Mouse (Mus musculus): ENCODE results near the gene Map1lc3a. TPM values are rescaled to one million over a fixed set of nuclear protein-coding genes. Genes with fewer than 3 reads are reported as not detected.

Gene Map1lc3a
- polyA plus RNA-seq (2012; fragmentation: generic; extraction: Trizol) = 100 to 1,000 TPM; 139 to 209 TPM

DNA sequence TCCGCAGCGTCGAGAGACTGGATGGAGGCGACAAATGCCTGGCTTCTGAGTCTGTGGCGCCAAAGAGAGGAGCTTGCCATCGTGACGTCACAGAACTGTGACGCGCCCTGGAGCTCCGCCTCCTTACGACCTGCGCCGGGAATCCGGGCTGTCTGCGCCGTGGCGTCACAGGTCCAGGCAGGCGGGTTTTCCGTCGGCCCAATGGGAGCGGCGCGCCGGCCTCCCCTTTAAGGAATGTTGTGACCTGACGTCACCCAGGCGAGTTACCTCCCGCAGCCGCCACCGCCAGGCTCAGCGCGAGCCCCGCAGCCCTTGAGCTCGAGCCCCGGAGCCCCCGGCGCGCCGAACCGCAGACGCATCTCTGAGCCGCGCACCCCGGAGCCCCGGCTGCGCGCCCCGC lies at the start of gene Map1lc3a:
TSS of gene Map1lc3a (plus strand) at position 103 of the 400 bp plus-strand sequence.

DNA sequence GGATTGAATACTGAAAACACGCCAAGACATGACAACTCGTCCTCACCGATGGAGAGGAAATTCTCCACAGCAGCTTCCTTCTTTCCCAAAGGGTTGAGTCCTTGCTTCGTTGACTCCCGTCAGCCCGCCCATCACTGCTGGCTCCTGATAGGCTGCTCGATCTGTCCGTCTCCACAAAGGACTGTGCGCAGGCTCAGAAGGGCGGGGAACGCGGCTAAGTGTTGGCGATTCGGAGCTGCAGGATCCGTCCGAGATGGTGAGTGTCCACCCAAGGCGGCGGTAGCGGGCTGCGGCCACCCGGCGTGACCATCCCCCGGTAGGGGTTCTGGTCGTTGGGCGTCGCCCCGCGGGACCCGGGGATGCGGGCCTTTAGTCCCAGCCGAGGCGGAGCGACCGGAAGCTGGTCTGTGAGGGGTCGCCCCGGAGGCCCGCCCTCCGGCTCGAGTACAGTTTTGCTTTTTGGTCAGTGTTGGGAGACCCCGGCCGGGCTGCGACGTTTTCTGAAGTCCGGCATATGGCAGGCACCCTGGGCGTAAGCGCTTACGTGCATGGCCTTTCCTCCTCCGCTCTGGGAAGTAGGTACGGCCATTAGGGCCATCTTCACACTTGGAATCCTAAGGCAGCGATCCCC lies 39.6 kb upstream of the Map1lc3a start, which contains the start of gene Dynlrb1:
TSS of gene Dynlrb1 (plus strand) at position 172 of the 631 bp plus-strand sequence.

Other genes starting within 250 kb of the Map1lc3a start
- 10 to 100 TPM; 21.0 to 53.0 TPM for gene Ahcy, start 201.8 kb upstream of the Map1lc3a start, polyA plus RNA-seq (2012; fragmentation: generic; extraction: Trizol)
- gene Itch, start 142.8 kb upstream of the Map1lc3a start, polyA plus RNA-seq (2012; fragmentation: generic; extraction: Trizol) = 1 to 10 TPM in 1 of 2 experiments, under 1 TPM in 1; 0.35 to 5.0 TPM
- gene Dynlrb1, start 39.8 kb upstream of the Map1lc3a start, polyA plus RNA-seq (2012; fragmentation: generic; extraction: Trizol) = 100 to 1,000 TPM; 276 to 566 TPM
- gene Pigu, start 81.1 kb downstream of the Map1lc3a start, polyA plus RNA-seq (2012; fragmentation: generic; extraction: Trizol) = 10 to 100 TPM; 20.6 to 27.7 TPM
- gene Trp53inp2, start 104.8 kb downstream of the Map1lc3a start, polyA plus RNA-seq (2012; fragmentation: generic; extraction: Trizol) = 10 to 100 TPM in 1 of 2 experiments, 1 to 10 TPM in 1; 2.3 to 16.7 TPM
- 10 to 100 TPM in 1 of 2 experiments, 1 to 10 TPM in 1; 1.6 to 10.7 TPM for gene Ncoa6, start 197.6 kb downstream of the Map1lc3a start, polyA plus RNA-seq (2012; fragmentation: generic; extraction: Trizol)
- 1 to 10 TPM; 2.1 to 7.1 TPM for gene Acss2, start 241.7 kb downstream of the Map1lc3a start, polyA plus RNA-seq (2012; fragmentation: generic; extraction: Trizol)
- gene Ggt7, start 241.9 kb downstream of the Map1lc3a start, polyA plus RNA-seq (2012; fragmentation: generic; extraction: Trizol) = 1 to 10 TPM in 1 of 2 experiments, under 1 TPM in 1; 0.14 to 1.5 TPM